Mouse (Mus musculus) cerebellum, adult 2 months (tissue): ENCODE data around the gene Espn. TPM values are rescaled to one million over a fixed set of nuclear protein-coding genes. Genes with fewer than 3 reads are reported as not detected.
A peak's percentile ranks its signal among the peaks of the same experiment; 100 is the strongest.

Experiments used
- DNase-seq, 2 experiments: peaks; one replicate each; pipeline ENCODE4 v3.0.0; 2021
- H3K27ac ChIP-seq: fragments of 200-500 bp; 2 replicates; pipeline ENCODE4 v1.5.1; 2012; ENCODE audit warnings: low read length, control low read depth, inconsistent platforms; ENCODE audit not compliant: insufficient read depth
- H3K27me3 ChIP-seq: fragments of 200-500 bp; 2 replicates; pipeline ENCODE4 v1.6.1; 2012; ENCODE audit warnings: inconsistent platforms, mild to moderate bottlenecking, low read length, moderate library complexity; ENCODE audit not compliant: control insufficient read depth, insufficient read depth
- H3K4me1 ChIP-seq: fragments of 200-500 bp; 2 replicates; pipeline ENCODE4 v1.6.1; 2011; ENCODE audit warnings: low read length; ENCODE audit not compliant: control insufficient read depth, insufficient read depth
- H3K4me3 ChIP-seq: fragments of 200-500 bp; replicated peaks from 2 replicates; pipeline ENCODE3; 2011; ENCODE audit warnings: mild to moderate bottlenecking, low read depth, low read length, control low read depth; ENCODE audit not compliant: insufficient read depth
- CTCF ChIP-seq: fragments of 200-500 bp; IDR thresholded peaks from 2 replicates; pipeline ENCODE4 v1.5.1; 2011; ENCODE audit warnings: low read depth, mild to moderate bottlenecking, control low read depth, low read length, moderate library complexity, borderline replicate concordance; ENCODE audit not compliant: insufficient read depth
- POLR2A ChIP-seq: fragments of 200-500 bp; IDR thresholded peaks from 2 replicates; pipeline ENCODE4 v1.6.1; 2011; ENCODE audit warnings: low read length, control low read depth, borderline replicate concordance; ENCODE audit not compliant: insufficient read depth
- WGBS: fragments of 180-500 bp; shearing (Covaris S2); methylation state at CpG from one replicate; pipeline ENCODE4 v1.1.7; 2018; 5-methylcytosine and 5-hydroxymethylcytosine counted together
- polyA plus RNA-seq: library from polyadenylated mRNA; depleted of rRNA; stranded (reverse); fragments of >200 nt; gene quantifications from 2 replicates; pipeline ENCODE4 v1.2.3, GENCODE M21; 2012

Espn gene
- polyA plus RNA-seq, 1 experiment, result 7.1 TPM

- Histone ChIP-seq H3K27me3 (peaks cover 5% of the 10 kb centered on the region; the same call in 1 of the 2 replicates), H3K4me1 (peaks cover 4% of the 10 kb centered on the region), H3K4me3 (peak overlapping the region; percentile 39), H3K27ac (no peak overlapping the region)
- TF ChIP-seq POLR2A (no peak), CTCF (no peak)
- DNase-seq, result peak; percentile 58 to 62
- WGBS, result under 1% methylated on average over 56 of the region's 56 CpGs
Measured at GRCm38 (mm10) chr4:152125161-152126025, 26.8 kb downstream of the Espn start.

DNA sequence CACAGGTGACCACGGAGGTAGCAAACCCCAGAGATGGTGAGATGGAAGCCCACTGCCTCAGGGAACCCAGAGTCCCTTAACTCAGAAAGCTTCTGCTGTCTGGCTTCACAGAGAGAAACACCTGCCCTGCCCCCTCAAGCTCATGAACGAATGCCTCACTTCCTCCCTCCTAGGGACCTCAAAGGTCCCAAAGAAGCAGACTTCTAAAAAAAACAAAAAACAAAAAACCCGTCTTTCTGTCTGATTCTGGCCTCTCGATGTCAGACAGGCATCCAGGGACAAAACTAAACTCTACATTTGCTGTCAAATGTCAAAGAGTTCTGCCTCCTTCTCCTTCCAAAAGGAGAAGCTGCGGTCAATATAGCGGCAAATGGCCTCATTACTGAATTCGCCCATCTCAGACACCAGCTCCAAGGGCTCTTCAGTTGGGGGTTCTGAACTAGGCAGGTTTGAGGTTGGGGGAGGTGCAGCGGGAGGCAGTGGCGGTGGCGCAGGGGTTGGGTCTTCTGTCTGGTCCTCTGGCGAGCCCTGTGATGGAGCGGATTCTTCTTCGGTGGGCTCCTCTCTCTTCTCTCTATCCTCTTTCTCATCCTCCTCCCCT is 27.7 kb downstream of the Espn start:
- TF ChIP-seq POLR2A, result no peak
- no peak for TF ChIP-seq CTCF
- Histone ChIP-seq H3K27me3 (peaks cover 5% of the 10 kb centered on the region; the same call in 1 of the 2 replicates), H3K27ac (no peak overlapping the region), H3K4me3 (no peak overlapping the region), H3K4me1 (peaks cover 4% of the 10 kb centered on the region)
- 18% methylated on average over 13 of the region's 13 CpGs for WGBS
- DNase-seq, result no peak

DNA sequence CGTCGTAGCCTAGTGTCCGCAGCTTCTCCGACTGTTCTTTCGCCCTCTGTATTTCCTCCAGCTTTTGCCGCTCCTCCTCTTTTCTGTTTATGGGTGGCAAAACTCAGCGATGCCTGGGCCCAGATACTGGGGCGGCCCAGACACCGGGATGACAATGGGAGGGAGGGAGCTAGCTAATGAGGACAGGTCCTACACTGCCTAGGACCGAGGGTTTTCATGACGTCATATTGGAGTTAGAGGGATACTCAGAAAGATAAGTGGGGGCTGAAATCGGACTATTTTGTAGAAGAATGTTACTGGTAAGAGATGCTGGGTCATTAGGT is 31.0 kb downstream of the Espn start:
- Histone ChIP-seq H3K27me3 (peaks cover 6% of the 10 kb centered on the region; the same call in 1 of the 2 replicates), H3K4me1 (peaks cover 4% of the 10 kb centered on the region), H3K27ac (no peak overlapping the region), H3K4me3 (no peak overlapping the region)
- peak in 1 of 2 experiments; percentile 4 for DNase-seq
- WGBS, result 3% methylated on average over 12 of the region's 12 CpGs
- no peak for TF ChIP-seq CTCF
- TF ChIP-seq POLR2A, result no peak

- no peak overlapping the region for H3K4me3 ChIP-seq
Measured at GRCm38 (mm10) chr4:152120311-152121182, 31.6 kb downstream of the Espn start.

GRCm38 (mm10) chr4:152119396-152120292 is 32.5 kb downstream of the Espn start:
- no peaks in the 10 kb centered on the region for H3K4me1 ChIP-seq
- no peak overlapping the region for H3K27ac ChIP-seq
- peaks cover 8% of the 10 kb centered on the region; the same call in 1 of the 2 replicates for H3K27me3 ChIP-seq
- peak in 1 of 2 experiments; percentile 11 for DNase-seq
- 6% methylated on average over 39 of the region's 39 CpGs for WGBS
- no peak for TF ChIP-seq POLR2A
- no peak for TF ChIP-seq CTCF
- no peak overlapping the region for H3K4me3 ChIP-seq

More at GRCm38 (mm10) chr4:152120311-152121182, 31.6 kb downstream of the Espn start:
- H3K27ac ChIP-seq, result no peak overlapping the region
- no peak for DNase-seq
- TF ChIP-seq POLR2A, result no peak
- no peak for TF ChIP-seq CTCF
- no peaks in the 10 kb centered on the region for H3K4me1 ChIP-seq
- H3K27me3 ChIP-seq, result peaks cover 6% of the 10 kb centered on the region; the same call in 1 of the 2 replicates
- WGBS, result 3% methylated on average over 31 of the region's 31 CpGs

DNA sequence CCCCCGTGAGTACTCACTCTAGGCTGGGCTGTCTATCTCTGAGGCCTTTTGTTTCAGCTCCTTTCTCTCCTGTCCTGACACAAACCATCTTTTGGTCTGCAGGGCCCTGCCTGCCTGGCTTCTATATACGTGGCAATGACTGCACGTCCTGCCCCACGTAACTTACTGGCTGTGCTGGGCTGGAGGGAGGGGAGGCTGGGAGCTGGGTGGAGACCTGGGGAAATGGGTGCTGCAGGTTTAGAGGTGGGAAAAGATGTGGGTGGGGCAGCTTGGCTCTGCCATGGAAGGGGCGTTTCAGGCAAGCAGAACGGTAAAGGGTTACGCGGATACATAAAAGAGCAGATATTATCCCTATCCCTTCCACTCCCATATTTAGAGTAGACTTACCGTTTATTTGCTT is 34.6 kb downstream of the Espn start:
- Histone ChIP-seq H3K4me3 (no peak overlapping the region), H3K27me3 (peaks cover 8% of the 10 kb centered on the region; the same call in 1 of the 2 replicates), H3K4me1 (no peaks in the 10 kb centered on the region), H3K27ac (no peak overlapping the region)
- no peak for TF ChIP-seq CTCF
- no peak for TF ChIP-seq POLR2A
- no peak for DNase-seq
- WGBS, result 66% methylated on average over 9 of the region's 9 CpGs
